Mouse (Mus musculus) myocyte (in vitro differentiated cells): ENCODE results near the gene Adamts16. TPM values are rescaled to one million over a fixed set of nuclear protein-coding genes. Genes with fewer than 3 reads are reported as not detected.

ENCODE experiments used
- H3K27me3 ChIP-seq: one replicate; pipeline ENCODE4 v1.6.1; 2011; ENCODE audit not compliant: control insufficient read depth, insufficient read depth, insufficient read length
- H3K36me3 ChIP-seq: one replicate; pipeline ENCODE4 v1.6.1; 2011; ENCODE audit not compliant: control insufficient read depth, insufficient read depth
- H3K4me2 ChIP-seq: one replicate; pipeline ENCODE4 v1.6.1; 2011; ENCODE audit warnings: low read depth, control low read depth
- H3K4me3 ChIP-seq: one replicate; pipeline ENCODE4 v1.5.1; 2011; ENCODE audit warnings: mild to moderate bottlenecking, control low read depth, moderate library complexity
- H3K79me2 ChIP-seq: one replicate; pipeline ENCODE4 v1.6.1; 2011; ENCODE audit not compliant: control insufficient read depth, insufficient read depth
- H3ac ChIP-seq: one replicate; pipeline ENCODE4 v1.6.1; 2011; ENCODE audit not compliant: control insufficient read depth, insufficient read length
- CEBPB ChIP-seq: IDR thresholded peaks from 2 replicates; pipeline ENCODE4 v1.6.1; 2011; ENCODE audit warnings: mild to moderate bottlenecking, moderate library complexity; ENCODE audit not compliant: poor library complexity, insufficient read depth, severe bottlenecking
- E2F4 ChIP-seq: IDR thresholded peaks from one replicate; pipeline ENCODE4 v1.6.1; 2011; ENCODE audit warnings: mild to moderate bottlenecking, control low read depth, moderate library complexity; ENCODE audit not compliant: insufficient read depth
- MAX ChIP-seq: IDR thresholded peaks from one replicate; pipeline ENCODE4 v1.6.1; 2011; ENCODE audit warnings: low read depth, mild to moderate bottlenecking, control low read depth
- MYOD1 ChIP-seq, 3 experiments: IDR thresholded peaks; one replicate each; pipeline ENCODE4 v1.6.1; 2011; ENCODE audit warnings: control low read depth in 2 of 3, low read depth in 2 of 3, mild to moderate bottlenecking in 2 of 3, moderate library complexity in 1 of 3; ENCODE audit not compliant: insufficient read length in 2 of 3, control insufficient read depth in 1 of 3
- MYOG ChIP-seq, 3 experiments: IDR thresholded peaks; one replicate each; pipeline ENCODE4 v1.6.1; 2011; ENCODE audit warnings: control low read depth in 2 of 3, low read depth in 2 of 3, mild to moderate bottlenecking in 2 of 3; ENCODE audit not compliant: insufficient read length in 2 of 3, control insufficient read depth in 1 of 3, insufficient read depth in 1 of 3
- POLR2A ChIP-seq: IDR thresholded peaks from one replicate; pipeline ENCODE4 v1.6.1; 2011; ENCODE audit warnings: low read depth, mild to moderate bottlenecking, control low read depth, moderate library complexity; ENCODE audit not compliant: insufficient read length
- POLR2AphosphoS2 ChIP-seq: IDR thresholded peaks from one replicate; pipeline ENCODE4 v1.6.1; 2011; ENCODE audit warnings: low read depth, control low read depth; ENCODE audit not compliant: insufficient read length
- REST ChIP-seq: IDR thresholded peaks from one replicate; pipeline ENCODE4 v1.6.1; 2011; ENCODE audit warnings: mild to moderate bottlenecking, control low read depth, moderate library complexity; ENCODE audit not compliant: insufficient read depth, insufficient read length
- SRF ChIP-seq: IDR thresholded peaks from one replicate; pipeline ENCODE4 v1.6.1; 2011; ENCODE audit warnings: low read depth; ENCODE audit not compliant: control insufficient read depth, insufficient read length
- TCF12 ChIP-seq: IDR thresholded peaks from one replicate; pipeline ENCODE4 v1.6.1; 2011; ENCODE audit warnings: mild to moderate bottlenecking, control low read depth; ENCODE audit not compliant: poor library complexity, insufficient read depth, severe bottlenecking
- TCF3 ChIP-seq: IDR thresholded peaks from one replicate; pipeline ENCODE4 v1.6.1; 2011; ENCODE audit warnings: low read depth, control low read depth; ENCODE audit not compliant: insufficient read length
- USF1 ChIP-seq: IDR thresholded peaks from one replicate; pipeline ENCODE4 v1.6.1; 2011; ENCODE audit warnings: low read depth, mild to moderate bottlenecking, control low read depth, moderate library complexity
- polyA plus RNA-seq: library from polyadenylated mRNA; unstranded; fragments of >200 nt; fragmentation: generic; extraction: Trizol; gene quantifications from one replicate; pipeline ENCODE4 v1.2.1, GENCODE M21; 2012; ENCODE audit warnings: missing spikeins

Adamts16 gene
- polyA plus RNA-seq, 1 experiment: 0.67 TPM

DNA sequence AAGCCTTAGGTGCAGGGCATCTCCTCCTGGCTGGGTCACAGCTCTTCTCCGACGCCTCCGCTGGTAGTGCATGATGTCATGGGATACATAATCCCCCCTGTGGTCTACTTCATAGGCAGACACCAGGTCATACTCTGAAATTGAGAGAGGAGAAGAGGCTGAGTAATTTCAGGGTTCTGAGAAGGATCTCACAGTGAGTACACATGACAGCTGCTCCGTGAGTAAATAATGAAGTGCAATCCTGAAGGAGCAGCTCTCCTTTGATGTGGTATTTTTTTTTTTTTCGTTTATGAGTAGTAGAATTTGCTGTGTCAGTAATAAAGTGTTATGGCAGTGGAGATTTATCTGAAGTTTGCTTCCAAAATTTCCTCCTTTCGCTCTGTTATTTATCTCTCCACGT is 5.4 kb downstream of the Adamts16 start:
- no peak overlapping the region for H3ac ChIP-seq
- H3K36me3 ChIP-seq: no peaks in the 10 kb centered on the region
- TF ChIP-seq TCF12: no peak
- TF ChIP-seq MAX: no peak
- peak; percentile 70 to 83 (median 76) for TF ChIP-seq MYOD1 (IDR thresholded peaks at IDR 0.05; ENCODE audit: control insufficient read depth in 1 of 3, insufficient read length in 2 of 3, low read depth in 2 of 3)
- no peak for TF ChIP-seq USF1
- no peak for TF ChIP-seq REST
- no peak for TF ChIP-seq POLR2A
- no peak for TF ChIP-seq SRF
- TF ChIP-seq MYOG (IDR thresholded peaks at IDR 0.05; ENCODE audit: control insufficient read depth in 1 of 3, insufficient read depth in 1 of 3, insufficient read length in 2 of 3, low read depth in 2 of 3): no peak
- H3K4me2 ChIP-seq: peak overlapping the region; percentile 28
- H3K79me2 ChIP-seq: no peaks in the 10 kb centered on the region
- peaks cover 10% of the 10 kb centered on the region for H3K27me3 ChIP-seq
- no peak overlapping the region for H3K4me3 ChIP-seq

DNA sequence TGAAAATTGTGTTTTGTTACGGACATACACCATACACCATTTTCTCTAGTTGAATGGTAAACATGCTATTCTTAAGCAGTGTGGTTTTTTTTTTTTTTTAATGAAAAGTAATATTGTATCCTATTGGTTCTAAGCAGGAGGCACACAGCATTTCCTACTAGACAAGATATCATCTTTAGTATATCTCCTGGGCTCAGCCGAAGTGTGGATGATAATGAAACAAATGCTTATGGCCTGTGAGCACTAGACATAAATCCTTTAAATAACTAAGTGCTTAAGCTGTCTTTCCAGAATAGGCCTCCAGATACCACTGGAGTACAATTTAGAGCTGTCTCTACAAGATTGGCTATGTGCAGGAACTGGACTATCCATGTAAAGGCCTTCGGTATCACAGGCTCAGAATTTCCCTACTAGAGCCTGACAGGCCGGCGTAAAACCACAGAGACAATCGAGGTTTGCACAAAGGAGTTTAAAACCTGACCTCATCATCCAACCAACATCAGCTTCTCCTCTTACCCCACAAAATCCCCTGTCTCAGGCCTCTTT is 8.9 kb downstream of the Adamts16 start:
- Histone ChIP-seq H3K4me3 (no peak overlapping the region), H3K79me2 (no peaks in the 10 kb centered on the region), H3K36me3 (no peaks in the 10 kb centered on the region), H3ac (no peak overlapping the region), H3K4me2 (peak overlapping the region; percentile 4), H3K27me3 (no peaks in the 10 kb centered on the region)
- TF ChIP-seq MYOD1 (IDR thresholded peaks at IDR 0.05; ENCODE audit: control insufficient read depth in 1 of 3, insufficient read length in 2 of 3, low read depth in 2 of 3) (no peak), SRF (no peak), POLR2AphosphoS2 (no peak), MYOG (IDR thresholded peaks at IDR 0.05; ENCODE audit: control insufficient read depth in 1 of 3, insufficient read depth in 1 of 3, insufficient read length in 2 of 3, low read depth in 2 of 3) (no peak), USF1 (no peak), TCF3 (no peak), E2F4 (no peak)

DNA sequence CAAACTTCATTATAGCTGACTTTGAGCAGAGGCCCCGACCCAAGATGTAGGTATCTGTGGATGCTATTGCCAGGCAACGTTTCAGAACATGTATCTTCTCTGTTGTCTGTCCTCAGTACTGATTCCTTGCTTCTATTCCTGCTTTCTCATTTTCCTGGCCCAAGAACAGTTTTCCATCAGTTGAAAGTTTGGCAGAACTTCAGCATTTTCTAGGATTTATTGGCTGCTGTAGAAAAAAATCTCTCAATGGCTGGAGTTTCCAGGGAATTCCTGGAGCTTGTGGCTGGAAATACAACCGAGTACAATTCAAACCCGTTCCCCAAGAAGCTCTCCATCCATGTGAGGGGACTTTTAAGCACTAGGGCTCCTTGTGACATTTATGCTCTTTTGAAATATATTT is 10.6 kb downstream of the Adamts16 start:
- Histone ChIP-seq H3K36me3 (no peaks in the 10 kb centered on the region), H3K79me2 (no peaks in the 10 kb centered on the region), H3K4me2 (no peak overlapping the region), H3K4me3 (no peak overlapping the region), H3K27me3 (no peaks in the 10 kb centered on the region), H3ac (no peak overlapping the region)
- no peak for TF ChIP-seq POLR2A
- no peak for TF ChIP-seq TCF3

DNA sequence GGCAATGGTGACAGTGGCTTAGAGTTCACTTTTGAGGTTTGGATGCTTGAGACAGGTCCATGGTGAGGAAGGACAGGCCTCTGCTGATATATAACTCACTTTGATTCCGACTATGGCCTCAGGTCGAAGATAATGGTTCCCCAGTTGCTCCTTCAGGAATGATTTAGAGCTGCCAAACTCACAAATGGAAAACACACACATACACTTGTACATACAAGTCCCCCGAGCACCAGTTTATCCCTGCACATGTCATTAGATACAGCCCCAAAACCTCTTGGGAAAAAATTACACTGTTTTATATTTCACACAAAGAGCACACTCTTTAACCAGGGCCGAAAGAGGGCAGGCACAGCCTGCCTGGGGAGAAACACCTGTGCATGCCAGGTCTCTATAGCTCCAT is 14.1 kb downstream of the Adamts16 start:
- no peaks in the 10 kb centered on the region for H3K36me3 ChIP-seq
- no peak for TF ChIP-seq E2F4
- TF ChIP-seq USF1: no peak
- no peak for TF ChIP-seq POLR2A
- TF ChIP-seq MAX: no peak
- no peak for TF ChIP-seq POLR2AphosphoS2
- TF ChIP-seq TCF12: no peak
- no peak for TF ChIP-seq MYOG (IDR thresholded peaks at IDR 0.05; ENCODE audit: control insufficient read depth in 1 of 3, insufficient read depth in 1 of 3, insufficient read length in 2 of 3, low read depth in 2 of 3)
- no peak for TF ChIP-seq TCF3
- TF ChIP-seq MYOD1 (IDR thresholded peaks at IDR 0.05; ENCODE audit: control insufficient read depth in 1 of 3, insufficient read length in 2 of 3, low read depth in 2 of 3): no peak
- no peaks in the 10 kb centered on the region for H3K27me3 ChIP-seq

DNA sequence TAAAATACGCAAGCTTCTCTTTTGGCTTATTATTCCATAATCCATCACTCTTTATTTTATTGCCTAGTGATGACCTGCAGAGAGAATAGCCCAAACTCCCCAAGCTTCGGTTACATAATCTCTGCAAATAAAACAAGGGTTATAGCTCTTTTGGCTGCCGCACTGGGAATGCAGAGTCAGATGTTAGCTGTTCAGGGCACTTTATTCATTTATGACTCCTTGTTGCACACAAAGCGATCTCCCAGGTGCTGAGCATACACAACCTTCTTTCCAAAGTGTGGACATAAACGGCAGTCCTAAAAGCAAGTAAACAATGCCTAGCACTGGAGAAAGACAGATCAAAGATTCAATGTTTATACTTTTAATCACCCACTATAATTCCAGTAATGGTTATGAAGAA is 16.3 kb downstream of the Adamts16 start:
- Histone ChIP-seq H3K4me2 (no peak overlapping the region), H3K4me3 (no peak overlapping the region), H3ac (no peak overlapping the region), H3K27me3 (no peaks in the 10 kb centered on the region), H3K36me3 (no peaks in the 10 kb centered on the region), H3K79me2 (no peaks in the 10 kb centered on the region)
- TF ChIP-seq USF1 (no peak), POLR2AphosphoS2 (no peak), MYOD1 (IDR thresholded peaks at IDR 0.05; ENCODE audit: control insufficient read depth in 1 of 3, insufficient read length in 2 of 3, low read depth in 2 of 3) (no peak), MYOG (IDR thresholded peaks at IDR 0.05; ENCODE audit: control insufficient read depth in 1 of 3, insufficient read depth in 1 of 3, insufficient read length in 2 of 3, low read depth in 2 of 3) (no peak), REST (no peak), TCF12 (no peak), POLR2A (no peak), MAX (no peak), SRF (no peak), E2F4 (no peak), TCF3 (no peak), CEBPB (no peak)

More for the DNA sequence above, 14.1 kb downstream of the Adamts16 start:
- Histone ChIP-seq H3K4me2 (no peak overlapping the region), H3K4me3 (no peak overlapping the region), H3K79me2 (no peaks in the 10 kb centered on the region), H3ac (no peak overlapping the region)
